Mouse (Mus musculus): ENCODE results near the gene Rcc2.

Gene Rcc2

DNA sequence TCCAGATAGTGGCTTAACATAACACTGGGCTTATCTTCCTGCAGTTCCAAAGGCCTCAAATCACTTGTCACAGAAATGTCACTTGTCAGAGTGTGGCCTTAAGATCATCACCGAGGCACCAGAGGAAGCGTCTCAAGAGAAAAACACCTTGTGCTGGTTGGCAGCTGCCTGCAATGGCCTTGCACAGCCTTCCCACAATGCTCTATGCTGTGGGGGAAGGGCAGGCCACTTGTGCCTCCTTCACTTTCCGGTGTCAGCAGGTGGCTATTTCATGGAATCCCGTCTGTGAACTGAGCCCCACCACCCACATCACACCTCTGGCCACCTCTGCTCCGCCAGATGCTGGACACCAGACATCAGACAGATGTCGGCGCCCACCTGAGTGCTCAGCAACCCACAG lies 53.0 kb downstream of the Rcc2 start:
- DNase-seq (ENCODE audit: low read depth in 1 of 2, low spot score in 2 of 2), result no peak

- no peak for DNase-seq (ENCODE audit: low read depth in 1 of 2, low spot score in 2 of 2)
These were observed 55.5 kb downstream of the Rcc2 start for GRCm38 (mm10) chr4:140755811-140756210.

- no peak for DNase-seq (ENCODE audit: low read depth in 1 of 2, low spot score in 2 of 2)
These were observed 61.3 kb downstream of the Rcc2 start for GRCm38 (mm10) chr4:140761601-140762000.

DNA sequence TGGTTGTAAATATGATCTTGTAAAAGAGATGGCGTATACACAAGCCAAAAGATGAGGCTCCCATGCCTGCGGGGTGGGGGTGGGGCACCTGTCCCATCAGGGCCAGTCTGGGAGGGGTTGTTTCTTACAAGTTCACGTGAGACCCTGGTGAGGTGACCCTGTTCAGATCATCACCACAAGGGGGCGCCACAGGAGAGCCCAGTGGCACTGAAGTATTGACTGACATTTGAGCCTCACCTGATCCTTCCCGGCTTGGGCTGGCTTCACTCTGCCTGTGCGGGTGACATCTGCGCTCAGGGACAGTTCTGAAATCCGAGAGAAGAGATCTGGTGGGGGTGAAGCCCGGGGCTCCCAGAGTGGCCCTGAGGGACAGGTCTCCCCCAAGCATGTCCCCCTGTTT lies 62.8 kb downstream of the Rcc2 start:
- DNase-seq (ENCODE audit: low read depth in 1 of 2, low spot score in 2 of 2), result peak in 1 of 2 experiments; percentile 52

DNA sequence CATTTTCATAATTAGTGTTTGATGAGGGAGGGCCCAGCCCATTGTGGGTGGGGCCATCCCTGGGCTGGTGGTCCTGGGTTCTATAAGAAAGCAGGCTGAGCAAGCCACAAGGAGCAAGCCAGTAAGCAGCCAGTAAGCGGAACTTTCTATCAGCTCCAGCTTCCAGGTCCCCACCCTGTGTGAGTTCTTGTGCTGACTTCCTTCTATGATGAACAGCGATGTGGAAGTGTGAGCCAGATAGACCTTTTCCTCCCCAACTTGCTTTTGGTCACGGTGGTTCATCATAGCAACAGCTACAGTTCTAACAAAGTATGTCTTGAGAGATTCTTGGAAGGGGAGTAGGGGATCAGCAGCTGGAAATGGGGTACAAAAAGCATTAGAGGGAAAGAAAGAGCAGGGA lies 65.6 kb downstream of the Rcc2 start:
- no peak for DNase-seq (ENCODE audit: low read depth in 1 of 2, low spot score in 2 of 2)

DNA sequence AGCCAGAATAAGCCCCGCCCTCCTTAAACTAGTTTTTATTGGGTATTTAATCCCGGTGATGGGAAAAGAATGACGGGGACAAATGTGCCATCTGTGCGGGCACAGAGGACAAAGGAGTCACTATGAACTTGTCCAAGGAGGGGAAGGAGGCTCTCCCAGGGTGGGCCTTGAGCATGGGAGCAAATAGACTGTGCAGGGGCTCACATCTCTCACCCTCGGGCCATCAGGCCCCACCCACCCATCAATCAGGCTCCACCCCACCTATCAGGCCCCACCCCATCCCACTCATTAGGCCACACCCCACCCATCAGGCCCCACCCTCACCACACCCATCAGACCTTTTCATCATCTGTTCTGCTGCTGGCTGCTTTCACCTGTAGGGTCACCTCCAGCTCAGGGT lies 68.6 kb downstream of the Rcc2 start:
- DNase-seq (ENCODE audit: low read depth in 1 of 2, low spot score in 2 of 2), result no peak

- no peak for DNase-seq (ENCODE audit: low read depth in 1 of 2, low spot score in 2 of 2)
These were observed 70.1 kb downstream of the Rcc2 start for GRCm38 (mm10) chr4:140770433-140770832.

- DNase-seq (ENCODE audit: low read depth in 1 of 2, low spot score in 2 of 2), result peak in 1 of 2 experiments; percentile 32
These were observed 70.8 kb downstream of the Rcc2 start for GRCm38 (mm10) chr4:140771091-140771490.

All from monocyte, adult 2 months (primary cell).